Mouse (Mus musculus) midbrain, embryonic 16.5 days (tissue): ENCODE results near the gene Aifm2. TPM values are rescaled to one million over a fixed set of nuclear protein-coding genes. Genes with fewer than 3 reads are reported as not detected.

Experiments used
- ATAC-seq: fragments of 200-750 bp; cut with Nextera tagmentation; 2 replicates; pipeline ENCODE4 v1.8.0; 2017; ENCODE audit warnings: moderate TSS enrichment
- H3K27ac ChIP-seq: fragments of 300-500 bp; sonication (generic); 2 replicates; pipeline ENCODE4 v1.5.1; 2014; ENCODE audit warnings: mild to moderate bottlenecking, low read length, mixed read lengths
- H3K27me3 ChIP-seq: fragments of 300-500 bp; sonication (generic); 2 replicates; pipeline ENCODE4 v1.6.1; 2014; ENCODE audit warnings: low read depth, low read length, mixed read lengths; ENCODE audit not compliant: control insufficient read depth, insufficient read depth
- H3K36me3 ChIP-seq: fragments of 300-500 bp; sonication (generic); 2 replicates; pipeline ENCODE4 v1.6.1; 2014; ENCODE audit warnings: mild to moderate bottlenecking, low read length, moderate library complexity, mixed read lengths; ENCODE audit not compliant: control insufficient read depth, insufficient read depth
- H3K4me1 ChIP-seq: fragments of 300-500 bp; sonication (generic); 2 replicates; pipeline ENCODE4 v1.6.1; 2014; ENCODE audit warnings: mild to moderate bottlenecking, low read length, mixed read lengths; ENCODE audit not compliant: control insufficient read depth, insufficient read depth
- H3K4me2 ChIP-seq: fragments of 300-500 bp; sonication (generic); 2 replicates; pipeline ENCODE4 v1.6.1; 2014; ENCODE audit warnings: mild to moderate bottlenecking, low read length, mixed read lengths
- H3K4me3 ChIP-seq: fragments of 300-500 bp; sonication (generic); 2 replicates; pipeline ENCODE4 v1.5.1; 2014; ENCODE audit warnings: low read depth, mild to moderate bottlenecking, low read length, moderate library complexity, mixed read lengths
- H3K9ac ChIP-seq: fragments of 300-500 bp; sonication (generic); 2 replicates; pipeline ENCODE4 v1.6.1; 2014; ENCODE audit warnings: low read depth, low read length, mixed read lengths
- H3K9me3 ChIP-seq: fragments of 300-500 bp; sonication (generic); replicated peaks from 2 replicates; pipeline ENCODE4 v1.6.1; 2014; ENCODE audit warnings: mild to moderate bottlenecking, low read length, mixed read lengths; ENCODE audit not compliant: control insufficient read depth, poor library complexity, severe bottlenecking
- WGBS: fragments of 180-500 bp; shearing (Covaris S2); extraction: QIAGEN DNeasy Blood & Tissue Kit; methylation state at CpG from one replicate; pipeline ENCODE4 v1.1.7; 2014; 5-methylcytosine and 5-hydroxymethylcytosine counted together
- polyA plus RNA-seq: library from polyadenylated mRNA; unstranded; fragments of >200 nt; fragmentation: Nextera tagmentation; extraction: Ambion mirVana; gene quantifications from 2 replicates; pipeline ENCODE4 v1.2.1, GENCODE M21; 2015

Gene Aifm2
- polyA plus RNA-seq, 1 experiment from 2014 or later, result 13.9 TPM

DNA sequence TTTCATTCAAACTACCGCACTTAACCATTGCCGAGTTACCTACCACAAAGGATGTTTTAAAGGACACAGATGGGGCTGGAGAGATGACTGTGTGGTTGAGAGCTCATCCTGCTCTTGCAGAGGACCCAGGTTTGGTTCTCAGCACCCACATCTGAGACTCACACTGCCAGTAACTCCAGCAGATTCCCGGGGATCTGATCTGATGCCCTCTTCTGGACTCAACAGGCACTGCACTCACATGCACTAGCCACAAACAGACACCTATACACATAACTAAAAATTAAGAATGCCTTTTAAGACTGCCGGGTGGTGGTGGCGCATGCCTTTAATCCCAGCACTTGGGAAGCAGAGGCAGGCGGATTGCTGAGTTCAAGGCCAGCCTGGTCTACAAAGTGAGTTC is 15.1 kb downstream of the Aifm2 start:
- Histone ChIP-seq H3K4me2 (no peak overlapping the region), H3K9ac (no peak overlapping the region), H3K4me3 (no peak overlapping the region), H3K27ac (no peak overlapping the region), H3K9me3 (no peaks in the 10 kb centered on the region), H3K27me3 (no peaks in the 10 kb centered on the region), H3K36me3 (0 out of 2 replicates have a peak, but pooled peaks cover 4% of the 10 kb centered on the region), H3K4me1 (no peaks in the 10 kb centered on the region)
- ATAC-seq, result no peak
- 95% methylated on average over 6 of the region's 6 CpGs for WGBS

GRCm38 (mm10) chr10:61734377-61734776 is 19.3 kb downstream of the Aifm2 start:
- ATAC-seq, result no peak
- Histone ChIP-seq H3K36me3 (peaks cover 8% of the 10 kb centered on the region), H3K4me2 (no peak overlapping the region), H3K27me3 (no peaks in the 10 kb centered on the region), H3K27ac (no peak overlapping the region), H3K9ac (no peak overlapping the region), H3K9me3 (no peaks in the 10 kb centered on the region), H3K4me1 (no peaks in the 10 kb centered on the region), H3K4me3 (no peak overlapping the region)
- WGBS, result 46% methylated on average over 3 of the region's 3 CpGs

- Histone ChIP-seq H3K4me1 (no peaks in the 10 kb centered on the region), H3K27me3 (no peaks in the 10 kb centered on the region), H3K36me3 (peaks cover 18% of the 10 kb centered on the region), H3K4me3 (no peak overlapping the region), H3K4me2 (no peak overlapping the region), H3K27ac (peak overlapping the region; percentile 0; the same call in 1 of the 2 replicates), H3K9ac (no peak overlapping the region), H3K9me3 (no peaks in the 10 kb centered on the region)
- 72% methylated on average over 10 of the region's 10 CpGs for WGBS
- peak; percentile 31; the same call in 1 of the 2 replicates for ATAC-seq
Measured at GRCm38 (mm10) chr10:61736671-61737078, 21.6 kb downstream of the Aifm2 start.

DNA sequence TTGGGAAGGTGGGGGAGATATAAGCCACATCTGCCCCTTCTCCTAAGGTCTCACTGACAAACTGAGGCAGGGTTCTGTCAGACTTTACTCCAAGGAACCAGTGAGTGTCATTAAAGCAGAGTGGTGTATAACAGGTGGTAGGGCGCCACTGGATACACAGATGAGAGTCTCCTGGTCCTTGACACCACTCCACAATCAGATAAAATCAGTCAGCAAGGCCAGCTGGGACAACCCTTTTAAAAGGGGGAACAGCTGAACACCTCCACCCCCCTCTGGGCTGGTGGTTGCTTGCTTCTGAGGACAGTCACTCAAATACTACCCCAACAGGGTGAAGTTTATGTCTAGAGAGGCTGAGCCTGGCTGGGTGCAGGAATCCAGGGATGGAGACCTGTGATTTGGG is 22.5 kb downstream of the Aifm2 start:
- no peak for ATAC-seq
- no peak overlapping the region for H3K27ac ChIP-seq

DNA sequence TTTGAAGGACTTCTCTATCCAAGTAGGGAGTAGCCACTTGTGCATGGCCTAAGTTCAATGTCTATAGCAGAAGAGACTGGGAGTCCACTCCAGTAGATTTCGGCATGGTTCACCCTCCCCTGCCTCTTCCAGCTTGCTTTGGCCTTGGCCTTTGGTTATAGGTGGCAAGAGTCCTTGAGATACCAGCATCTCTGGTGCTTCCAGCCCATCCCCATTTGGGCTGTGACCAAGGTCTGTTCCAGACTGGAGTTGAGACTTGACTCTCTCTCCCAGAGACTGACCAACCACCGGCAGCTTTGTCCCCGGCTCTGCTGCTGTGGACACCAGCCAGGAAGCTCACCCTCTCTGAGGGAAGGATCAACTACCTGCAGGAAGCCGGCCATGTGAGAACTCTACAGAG is 23.1 kb downstream of the Aifm2 start:
- no peak for ATAC-seq
- Histone ChIP-seq H3K4me1 (no peaks in the 10 kb centered on the region), H3K27me3 (no peaks in the 10 kb centered on the region), H3K36me3 (peaks cover 31% of the 10 kb centered on the region), H3K9ac (no peak overlapping the region), H3K4me2 (no peak overlapping the region), H3K27ac (no peak overlapping the region), H3K9me3 (no peaks in the 10 kb centered on the region), H3K4me3 (no peak overlapping the region)
- WGBS, result 93% methylated on average over 4 of the region's 4 CpGs

More for the DNA sequence above, 22.5 kb downstream of the Aifm2 start:
- WGBS, result 100% methylated on average over 1 of the region's 1 CpGs
- no peaks in the 10 kb centered on the region for H3K4me1 ChIP-seq
- no peak overlapping the region for H3K4me2 ChIP-seq
- H3K36me3 ChIP-seq, result peaks cover 26% of the 10 kb centered on the region
- no peak overlapping the region for H3K4me3 ChIP-seq
- no peaks in the 10 kb centered on the region for H3K27me3 ChIP-seq
- no peak overlapping the region for H3K9ac ChIP-seq
- H3K9me3 ChIP-seq, result no peaks in the 10 kb centered on the region

GRCm38 (mm10) chr10:61741306-61741705 is 26.2 kb downstream of the Aifm2 start:
- Histone ChIP-seq H3K4me1 (no peaks in the 10 kb centered on the region), H3K9ac (no peak overlapping the region), H3K36me3 (peaks cover 58% of the 10 kb centered on the region), H3K27ac (no peak overlapping the region), H3K4me2 (no peak overlapping the region), H3K9me3 (no peaks in the 10 kb centered on the region), H3K27me3 (no peaks in the 10 kb centered on the region), H3K4me3 (no peak overlapping the region)
- ATAC-seq, result no peak
- 100% methylated on average over 1 of the region's 1 CpGs for WGBS

- no peak for ATAC-seq
Measured at GRCm38 (mm10) chr10:61741873-61742272, 26.8 kb downstream of the Aifm2 start.

DNA sequence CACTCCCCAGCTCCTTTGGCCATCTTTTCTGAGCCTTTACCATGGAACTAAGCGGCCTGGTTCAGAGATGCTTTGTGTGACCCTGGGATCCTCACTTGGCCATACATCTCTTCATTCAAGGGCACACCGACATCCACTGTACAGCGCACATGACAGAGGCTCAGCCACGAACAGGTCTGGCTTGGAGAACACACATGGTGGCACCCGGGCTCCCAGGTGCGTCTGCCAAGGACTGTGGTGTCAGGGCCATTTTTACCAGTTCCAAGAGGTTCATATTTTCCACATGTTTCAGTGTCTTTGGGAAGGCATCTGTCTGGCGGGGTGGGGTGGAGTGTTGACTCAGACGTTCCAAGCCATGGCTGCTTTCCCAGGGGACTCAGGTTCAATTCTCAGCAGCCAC is 27.3 kb downstream of the Aifm2 start:
- 94% methylated on average over 8 of the region's 8 CpGs for WGBS
- H3K4me2 ChIP-seq, result no peak overlapping the region
- ATAC-seq, result no peak

More at GRCm38 (mm10) chr10:61741873-61742272, 26.8 kb downstream of the Aifm2 start:
- 85% methylated on average over 4 of the region's 4 CpGs for WGBS
- Histone ChIP-seq H3K4me3 (no peak overlapping the region), H3K27me3 (no peaks in the 10 kb centered on the region), H3K27ac (no peak overlapping the region), H3K4me2 (no peak overlapping the region), H3K4me1 (no peaks in the 10 kb centered on the region), H3K36me3 (peaks cover 64% of the 10 kb centered on the region), H3K9ac (no peak overlapping the region), H3K9me3 (no peaks in the 10 kb centered on the region)

GRCm38 (mm10) chr10:61745133-61745532 is 30.1 kb downstream of the Aifm2 start:
- H3K27me3 ChIP-seq, result no peaks in the 10 kb centered on the region
- no peak overlapping the region for H3K9ac ChIP-seq
- no peak overlapping the region for H3K4me3 ChIP-seq
- ATAC-seq, result no peak
- no peaks in the 10 kb centered on the region for H3K9me3 ChIP-seq
- 95% methylated on average over 4 of the region's 4 CpGs for WGBS
- peaks cover 81% of the 10 kb centered on the region for H3K36me3 ChIP-seq
- no peaks in the 10 kb centered on the region for H3K4me1 ChIP-seq
- no peak overlapping the region for H3K27ac ChIP-seq
- H3K4me2 ChIP-seq, result no peak overlapping the region

More for the DNA sequence above, 27.3 kb downstream of the Aifm2 start:
- Histone ChIP-seq H3K27me3 (no peaks in the 10 kb centered on the region), H3K9ac (no peak overlapping the region), H3K9me3 (no peaks in the 10 kb centered on the region), H3K36me3 (peaks cover 68% of the 10 kb centered on the region), H3K4me3 (no peak overlapping the region), H3K4me1 (no peaks in the 10 kb centered on the region), H3K27ac (no peak overlapping the region)
